Mouse (Mus musculus) neural tube, embryonic 13.5 days (tissue): ENCODE results near the gene Ubl3. TPM values are rescaled to one million over a fixed set of nuclear protein-coding genes. Genes with fewer than 3 reads are reported as not detected.

Experiments used
- ATAC-seq: fragments of 200-750 bp; cut with Nextera tagmentation; 2 replicates; pipeline ENCODE4 v1.8.0; 2017; ENCODE audit warnings: low read depth, mild to moderate bottlenecking, moderate TSS enrichment, moderate library complexity
- H3K27ac ChIP-seq: fragments of 300-500 bp; sonication (generic); replicated peaks from 2 replicates; pipeline ENCODE4 v1.5.1; 2015; ENCODE audit warnings: moderate library complexity, mild to moderate bottlenecking, inconsistent platforms
- H3K27me3 ChIP-seq: fragments of 300-500 bp; sonication (generic); 2 replicates; pipeline ENCODE4 v1.6.1; 2015; ENCODE audit warnings: mild to moderate bottlenecking, inconsistent platforms
- H3K36me3 ChIP-seq: fragments of 300-500 bp; sonication (generic); 2 replicates; pipeline ENCODE4 v1.6.1; 2015; ENCODE audit warnings: mild to moderate bottlenecking, inconsistent platforms
- H3K4me1 ChIP-seq: fragments of 300-500 bp; sonication (generic); replicated peaks from 2 replicates; pipeline ENCODE4 v1.6.1; 2015; ENCODE audit warnings: inconsistent platforms
- H3K4me2 ChIP-seq: fragments of 300-500 bp; sonication (generic); 2 replicates; pipeline ENCODE4 v1.6.1; 2015; ENCODE audit warnings: inconsistent platforms, mild to moderate bottlenecking, moderate library complexity
- H3K4me3 ChIP-seq: fragments of 300-500 bp; sonication (generic); 2 replicates; pipeline ENCODE4 v1.5.1; 2015; ENCODE audit warnings: mild to moderate bottlenecking, inconsistent platforms
- H3K9ac ChIP-seq: fragments of 300-500 bp; sonication (generic); 2 replicates; pipeline ENCODE4 v1.6.1; 2015; ENCODE audit warnings: moderate library complexity, mild to moderate bottlenecking, inconsistent platforms
- H3K9me3 ChIP-seq: fragments of 300-500 bp; sonication (generic); 2 replicates; pipeline ENCODE4 v1.6.1; 2016; ENCODE audit warnings: inconsistent platforms
- WGBS: fragments of 180-500 bp; shearing (Covaris S2); methylation state at CpG from one replicate; pipeline ENCODE4 v1.1.7; 2015; 5-methylcytosine and 5-hydroxymethylcytosine counted together
- polyA plus RNA-seq: library from polyadenylated mRNA; unstranded; fragments of >200 nt; fragmentation: Nextera tagmentation; extraction: Ambion mirVana; gene quantifications from 2 replicates; pipeline ENCODE4 v1.2.1, GENCODE M21; 2015

The Ubl3 gene
- polyA plus RNA-seq, 1 experiment from 2014 or later, result 103 TPM

- Histone ChIP-seq H3K4me2 (no peak overlapping the region), H3K4me1 (peaks cover 4% of the 10 kb centered on the region; the same call in 1 of the 2 replicates), H3K27me3 (no peaks in the 10 kb centered on the region), H3K36me3 (no peaks in the 10 kb centered on the region), H3K9me3 (no peaks in the 10 kb centered on the region), H3K27ac (no peak overlapping the region), H3K9ac (no peak overlapping the region), H3K4me3 (no peak overlapping the region)
- no peak for ATAC-seq
- 81% methylated on average over 7 of the region's 7 CpGs for WGBS
These were observed 88.1 kb downstream of the Ubl3 start for GRCm38 (mm10) chr5:148464489-148464888.

- Histone ChIP-seq H3K9me3 (no peaks in the 10 kb centered on the region), H3K36me3 (no peaks in the 10 kb centered on the region), H3K4me1 (peaks cover 4% of the 10 kb centered on the region; the same call in 1 of the 2 replicates), H3K27me3 (no peaks in the 10 kb centered on the region), H3K4me3 (no peak overlapping the region), H3K27ac (no peak overlapping the region), H3K4me2 (no peak overlapping the region), H3K9ac (no peak overlapping the region)
- ATAC-seq, result no peak
- WGBS, result 89% methylated on average over 6 of the region's 6 CpGs
These were observed 88.8 kb downstream of the Ubl3 start for GRCm38 (mm10) chr5:148463783-148464294.

Other genes starting within 250 kb of the Ubl3 start
- 31.8 and 32.3 TPM in 2 replicates for gene Slc7a1, start 152.9 kb downstream of the Ubl3 start, polyA plus RNA-seq